Mouse (Mus musculus): ENCODE data around the gene Nap1l2.
"Not testable (repeated sequence)": the region's sequence is repeated elsewhere in the genome, so short reads cannot be mapped to it uniquely, and the experiment has no call there.

Nap1l2 gene

GRCm38 (mm10) chrX:103186431-103186786 lies at the start of gene Nap1l2:
Nap1l2 (minus strand) TSS chrX:103186640.
- peak; percentile 1 to 29 for DNase-seq

GRCm38 (mm10) chrX:103215251-103215650 lies 28.8 kb upstream of the Nap1l2 start:
- no peak for DNase-seq

GRCm38 (mm10) chrX:103186829-103187228 lies 389 bp upstream of the Nap1l2 start:
- no peak for DNase-seq

GRCm38 (mm10) chrX:103185781-103186430 lies 534 bp downstream of the Nap1l2 start:
- DNase-seq = no peak

GRCm38 (mm10) chrX:103183536-103183935 lies 2.9 kb downstream of the Nap1l2 start:
- no peak for DNase-seq

- DNase-seq = no peak
Observed at GRCm38 (mm10) chrX:103179771-103180558, 6.5 kb downstream of the Nap1l2 start.

- DNase-seq = not testable (repeated sequence)
Observed at GRCm38 (mm10) chrX:103164948-103165605, 21.4 kb downstream of the Nap1l2 start.

GRCm38 (mm10) chrX:103156134-103156533 lies 30.3 kb downstream of the Nap1l2 start:
- no peak for DNase-seq

- DNase-seq = no peak
Observed at GRCm38 (mm10) chrX:103138549-103138948, 47.9 kb downstream of the Nap1l2 start.

All from kidney, postnatal 25 days (tissue).